Mouse (Mus musculus): ENCODE results near the gene Syk. TPM values are rescaled to one million over a fixed set of nuclear protein-coding genes. Genes with fewer than 3 reads are reported as not detected.

Syk gene
- total and polyA plus RNA-seq, 3 experiments: 0.22 TPM; not detected in 2

GRCm38 (mm10) chr13:52603704-52604349 lies 20.9 kb downstream of the Syk start:
- peaks cover 66% of the 10 kb centered on the region for H3K9me3 ChIP-seq (replicated peaks)
- TF ChIP-seq CTCF (IDR thresholded peaks at IDR 0.05; ENCODE audit: low read depth, low read length): no peak
- TF ChIP-seq TAL1 (conservative IDR thresholded peaks at IDR 0.05; ENCODE audit: low read depth, low read length): no peak
- TF ChIP-seq GATA1 (IDR thresholded peaks at IDR 0.05; ENCODE audit: borderline replicate concordance, low read length): no peak
- no peak for TF ChIP-seq GATA2 (IDR thresholded peaks at IDR 0.05; ENCODE audit: borderline replicate concordance, low read depth, low read length)
- TF ChIP-seq POLR2AphosphoS5 (IDR thresholded peaks at IDR 0.05; ENCODE audit: insufficient replicate concordance, low read depth, low read length): no peak
- H3K4me3 ChIP-seq (ENCODE audit: low read depth, low read length): no peak overlapping the region
- no peaks in the 10 kb centered on the region for H3K36me3 ChIP-seq (replicated peaks)
- no peaks in the 10 kb centered on the region for H3K27me3 ChIP-seq (ENCODE audit: insufficient read depth, low read length)
- no peak for DNase-seq (ENCODE audit: low spot score)
- no peaks in the 10 kb centered on the region for H3K4me1 ChIP-seq (ENCODE audit: insufficient read depth, low read depth, low read length)
- ATAC-seq (ENCODE audit: extremely low read depth, insufficient number of reproducible peaks, low FRiP score, poor library complexity, severe bottlenecking): no peak

GRCm38 (mm10) chr13:52605006-52605405 lies 22.0 kb downstream of the Syk start:
- Histone ChIP-seq H3K4me1 (ENCODE audit: insufficient read depth, low read depth, low read length) (no peaks in the 10 kb centered on the region), H3K4me3 (ENCODE audit: low read depth, low read length) (no peak overlapping the region), H3K27me3 (ENCODE audit: insufficient read depth, low read length) (no peaks in the 10 kb centered on the region), H3K36me3 (replicated peaks) (no peaks in the 10 kb centered on the region), H3K9me3 (replicated peaks) (peaks cover 66% of the 10 kb centered on the region)
- DNase-seq (ENCODE audit: low spot score): no peak
- no peak for ATAC-seq (ENCODE audit: extremely low read depth, insufficient number of reproducible peaks, low FRiP score, poor library complexity, severe bottlenecking)
- TF ChIP-seq GATA1 (IDR thresholded peaks at IDR 0.05; ENCODE audit: borderline replicate concordance, low read length) (no peak), CTCF (IDR thresholded peaks at IDR 0.05; ENCODE audit: low read depth, low read length) (no peak), POLR2AphosphoS5 (IDR thresholded peaks at IDR 0.05; ENCODE audit: insufficient replicate concordance, low read depth, low read length) (no peak), TAL1 (conservative IDR thresholded peaks at IDR 0.05; ENCODE audit: low read depth, low read length) (no peak), GATA2 (IDR thresholded peaks at IDR 0.05; ENCODE audit: borderline replicate concordance, low read depth, low read length) (no peak)

- no peaks in the 10 kb centered on the region for H3K4me1 ChIP-seq (ENCODE audit: insufficient read depth, low read depth, low read length)
- TF ChIP-seq TAL1 (conservative IDR thresholded peaks at IDR 0.05; ENCODE audit: low read depth, low read length): no peak
- DNase-seq (ENCODE audit: low spot score) (no peak), ATAC-seq (ENCODE audit: extremely low read depth, insufficient number of reproducible peaks, low FRiP score, poor library complexity, severe bottlenecking) (no peak)
- peaks cover 66% of the 10 kb centered on the region for H3K9me3 ChIP-seq (replicated peaks)
- H3K27me3 ChIP-seq (ENCODE audit: insufficient read depth, low read length): no peaks in the 10 kb centered on the region
- no peaks in the 10 kb centered on the region for H3K36me3 ChIP-seq (replicated peaks)
- H3K4me3 ChIP-seq (ENCODE audit: low read depth, low read length): no peak overlapping the region
These were observed 22.9 kb downstream of the Syk start for GRCm38 (mm10) chr13:52605911-52606310.

GRCm38 (mm10) chr13:52606656-52607275 lies 23.8 kb downstream of the Syk start:
- no peak for ATAC-seq (ENCODE audit: extremely low read depth, insufficient number of reproducible peaks, low FRiP score, poor library complexity, severe bottlenecking)
- no peaks in the 10 kb centered on the region for H3K27me3 ChIP-seq (ENCODE audit: insufficient read depth, low read length)
- no peak for DNase-seq (ENCODE audit: low spot score)
- H3K4me3 ChIP-seq (ENCODE audit: low read depth, low read length): no peak overlapping the region
- H3K36me3 ChIP-seq (replicated peaks): no peaks in the 10 kb centered on the region
- TF ChIP-seq CTCF (IDR thresholded peaks at IDR 0.05; ENCODE audit: low read depth, low read length) (no peak), POLR2AphosphoS5 (IDR thresholded peaks at IDR 0.05; ENCODE audit: insufficient replicate concordance, low read depth, low read length) (no peak), GATA1 (IDR thresholded peaks at IDR 0.05; ENCODE audit: borderline replicate concordance, low read length) (no peak), GATA2 (IDR thresholded peaks at IDR 0.05; ENCODE audit: borderline replicate concordance, low read depth, low read length) (no peak), TAL1 (conservative IDR thresholded peaks at IDR 0.05; ENCODE audit: low read depth, low read length) (no peak)
- peaks cover 67% of the 10 kb centered on the region for H3K9me3 ChIP-seq (replicated peaks)
- H3K4me1 ChIP-seq (ENCODE audit: insufficient read depth, low read depth, low read length): no peaks in the 10 kb centered on the region

- no peak for TF ChIP-seq GATA2 (IDR thresholded peaks at IDR 0.05; ENCODE audit: borderline replicate concordance, low read depth, low read length)
- no peak for TF ChIP-seq GATA1 (IDR thresholded peaks at IDR 0.05; ENCODE audit: borderline replicate concordance, low read length)
- no peak for TF ChIP-seq TAL1 (conservative IDR thresholded peaks at IDR 0.05; ENCODE audit: low read depth, low read length)
- TF ChIP-seq POLR2AphosphoS5 (IDR thresholded peaks at IDR 0.05; ENCODE audit: insufficient replicate concordance, low read depth, low read length): no peak
- TF ChIP-seq CTCF (IDR thresholded peaks at IDR 0.05; ENCODE audit: low read depth, low read length): no peak
- Histone ChIP-seq H3K4me3 (ENCODE audit: low read depth, low read length) (no peak overlapping the region), H3K36me3 (replicated peaks) (no peaks in the 10 kb centered on the region), H3K4me1 (ENCODE audit: insufficient read depth, low read depth, low read length) (no peaks in the 10 kb centered on the region), H3K27me3 (ENCODE audit: insufficient read depth, low read length) (no peaks in the 10 kb centered on the region), H3K9me3 (replicated peaks) (peaks cover 65% of the 10 kb centered on the region)
- ATAC-seq (ENCODE audit: extremely low read depth, insufficient number of reproducible peaks, low FRiP score, poor library complexity, severe bottlenecking) (no peak), DNase-seq (ENCODE audit: low spot score) (no peak)
These were observed 25.0 kb downstream of the Syk start for GRCm38 (mm10) chr13:52607964-52608363.

- ATAC-seq (ENCODE audit: extremely low read depth, insufficient number of reproducible peaks, low FRiP score, poor library complexity, severe bottlenecking) (no peak), DNase-seq (ENCODE audit: low spot score) (no peak)
- H3K36me3 ChIP-seq (replicated peaks): no peaks in the 10 kb centered on the region
- H3K27me3 ChIP-seq (ENCODE audit: insufficient read depth, low read length): no peaks in the 10 kb centered on the region
- H3K4me1 ChIP-seq (ENCODE audit: insufficient read depth, low read depth, low read length): no peaks in the 10 kb centered on the region
- H3K9me3 ChIP-seq (replicated peaks): peaks cover 64% of the 10 kb centered on the region
- H3K4me3 ChIP-seq (ENCODE audit: low read depth, low read length): no peak overlapping the region
- TF ChIP-seq POLR2AphosphoS5 (IDR thresholded peaks at IDR 0.05; ENCODE audit: insufficient replicate concordance, low read depth, low read length) (no peak), TAL1 (conservative IDR thresholded peaks at IDR 0.05; ENCODE audit: low read depth, low read length) (no peak), GATA2 (IDR thresholded peaks at IDR 0.05; ENCODE audit: borderline replicate concordance, low read depth, low read length) (no peak), GATA1 (IDR thresholded peaks at IDR 0.05; ENCODE audit: borderline replicate concordance, low read length) (no peak), CTCF (IDR thresholded peaks at IDR 0.05; ENCODE audit: low read depth, low read length) (no peak)
These were observed 27.5 kb downstream of the Syk start for GRCm38 (mm10) chr13:52610463-52610862.
